Mouse (Mus musculus): ENCODE measurements around the gene Naa10. TPM values are rescaled to one million over a fixed set of nuclear protein-coding genes. Genes with fewer than 3 reads are reported as not detected.
A peak's percentile ranks its signal among the peaks of the same experiment; 100 is the strongest.

The Naa10 gene
- polyA plus RNA-seq, 1 experiment: 77.0 TPM

DNA sequence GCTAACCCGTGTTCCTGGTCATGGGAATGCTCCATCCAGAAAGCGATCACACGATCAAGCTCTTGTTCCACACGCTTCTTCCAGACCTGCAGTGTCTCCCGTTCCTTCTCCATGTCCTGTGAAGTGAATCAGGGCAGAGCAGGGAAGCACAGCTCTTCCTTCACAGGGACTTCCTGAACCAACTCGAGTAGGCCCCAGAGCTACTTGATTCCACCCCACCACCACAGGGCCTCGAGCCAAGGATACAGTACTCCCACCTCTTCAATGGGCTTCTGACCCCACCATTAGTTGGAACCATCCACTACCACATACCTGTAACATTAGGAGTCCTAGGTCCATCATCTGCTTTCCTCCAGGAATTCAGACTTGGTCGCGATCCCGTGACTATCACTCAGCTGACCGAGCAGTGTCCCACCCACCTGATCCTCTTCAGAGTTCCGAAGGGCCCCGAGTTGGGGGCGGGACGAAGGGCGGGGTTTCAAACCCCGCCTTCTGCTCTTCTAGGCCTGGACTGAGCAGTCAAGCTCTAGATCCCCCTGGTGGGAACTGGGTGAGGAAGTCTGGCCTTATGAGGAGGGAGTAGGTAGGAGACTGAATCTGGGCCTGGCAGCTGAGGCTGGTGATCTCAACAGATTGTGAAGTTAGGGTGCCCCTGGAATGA is 8.8 kb upstream of the Naa10 start, which contains the start of gene Renbp:
Renbp (minus strand) TSS at position 449 of the 661 bp plus-strand sequence.
- Histone ChIP-seq H3K4me1 (ENCODE audit: control insufficient read depth, insufficient read depth, low read length) (no peaks in the 10 kb centered on the region), H3K4me3 (replicated peaks; ENCODE audit: control insufficient read depth, low read depth, low read length) (peak within 1 kb of the TSS; percentile 51), H3K27ac (ENCODE audit: control insufficient read depth, insufficient read depth, low read depth, low read length, poor library complexity) (no peak within 1 kb of the TSS)
- WGBS: 27% methylated on average over 17 of the region's 17 CpGs
- TF ChIP-seq POLR2A (IDR thresholded peaks at IDR 0.05; ENCODE audit: borderline replicate concordance, control insufficient read depth, low read depth, low read length) (no peak), CTCF (IDR thresholded peaks at IDR 0.05; ENCODE audit: control insufficient read depth, insufficient read depth, low read length) (no peak)

DNA sequence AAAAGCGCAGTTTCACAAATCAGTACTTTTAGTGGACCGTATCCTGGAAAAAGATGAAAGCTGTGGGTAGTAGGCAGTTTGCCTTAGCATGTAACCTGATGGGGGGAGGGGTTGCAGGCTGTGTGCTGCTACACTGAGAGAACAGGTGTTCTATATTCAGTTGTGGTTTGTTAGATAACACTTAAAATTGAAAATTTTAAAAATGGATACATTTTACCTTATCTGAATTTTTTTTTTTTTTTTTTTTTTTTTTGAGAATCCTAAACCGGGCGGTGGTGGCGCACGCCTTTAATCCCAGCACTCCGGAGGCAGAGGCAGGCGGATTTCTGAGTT is 772 bp upstream of the Naa10 start:
- 59% methylated on average over 8 of the region's 8 CpGs for WGBS
- Histone ChIP-seq H3K4me3 (replicated peaks; ENCODE audit: control insufficient read depth, low read depth, low read length) (peak overlapping the region; percentile 73), H3K4me1 (ENCODE audit: control insufficient read depth, insufficient read depth, low read length) (no peaks in the 10 kb centered on the region; the same call in 1 of the 2 replicates), H3K27ac (ENCODE audit: control insufficient read depth, insufficient read depth, low read depth, low read length, poor library complexity) (0 out of 2 replicates have a peak overlapping the region, but pooled peaks have one; percentile 59)
- TF ChIP-seq POLR2A (IDR thresholded peaks at IDR 0.05; ENCODE audit: borderline replicate concordance, control insufficient read depth, low read depth, low read length): no peak

DNA sequence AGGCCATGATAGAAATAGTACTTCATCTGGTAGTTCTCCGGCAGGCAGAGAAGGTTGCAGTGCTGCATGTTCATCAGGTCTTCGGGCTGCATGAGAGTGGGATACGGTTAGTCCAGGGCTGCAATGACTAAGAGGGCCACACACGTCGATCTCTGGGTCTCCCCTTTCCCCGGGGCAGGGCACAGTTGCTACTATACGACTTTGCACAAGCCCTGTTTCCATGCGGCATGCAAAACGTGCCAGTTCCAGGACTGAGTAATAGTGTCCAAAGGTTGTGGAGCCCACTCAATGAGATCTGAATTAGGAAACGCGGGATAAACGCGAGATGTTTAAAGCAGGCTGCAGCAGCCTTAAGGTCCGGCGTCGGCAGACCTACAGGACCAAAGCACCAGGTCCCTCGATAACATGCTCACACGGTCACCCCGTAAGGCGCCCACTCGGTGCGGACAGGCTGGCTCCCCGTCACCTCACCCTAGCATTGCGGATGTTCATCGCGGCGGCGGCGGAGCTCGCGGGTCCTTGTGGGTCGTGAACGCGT is 390 bp downstream of the Naa10 start:
- peak overlapping the region; percentile 68 for H3K27ac ChIP-seq (ENCODE audit: control insufficient read depth, insufficient read depth, low read depth, low read length, poor library complexity)
- peak overlapping the region; percentile 73 for H3K4me3 ChIP-seq (replicated peaks; ENCODE audit: control insufficient read depth, low read depth, low read length)
- TF ChIP-seq POLR2A (IDR thresholded peaks at IDR 0.05; ENCODE audit: borderline replicate concordance, control insufficient read depth, low read depth, low read length) (no peak), CTCF (IDR thresholded peaks at IDR 0.05; ENCODE audit: control insufficient read depth, insufficient read depth, low read length) (no peak)
- H3K4me1 ChIP-seq (ENCODE audit: control insufficient read depth, insufficient read depth, low read length): no peaks in the 10 kb centered on the region; the same call in 1 of the 2 replicates
- WGBS: 11% methylated on average over 34 of the region's 34 CpGs

DNA sequence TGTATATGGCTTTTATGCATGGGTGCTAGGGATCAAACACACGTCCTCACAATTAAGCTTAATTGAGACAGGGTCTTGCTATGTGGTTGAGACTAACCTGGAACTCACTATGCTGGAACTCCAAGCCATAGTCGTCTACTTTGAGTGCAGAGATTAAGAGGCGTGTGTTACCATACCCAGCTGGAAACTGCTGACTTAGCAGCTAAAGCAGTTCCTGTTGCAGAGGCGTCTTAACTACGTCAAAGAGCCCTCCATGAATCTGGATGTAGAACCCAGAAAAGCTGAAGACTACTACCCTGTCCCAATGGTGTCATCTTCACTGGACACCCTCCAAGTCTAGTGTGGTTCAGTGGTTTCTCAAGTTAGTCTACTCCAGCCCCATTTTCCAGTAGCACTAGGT is 3.1 kb downstream of the Naa10 start:
- WGBS: 72% methylated on average over 5 of the region's 5 CpGs
- Histone ChIP-seq H3K27ac (ENCODE audit: control insufficient read depth, insufficient read depth, low read depth, low read length, poor library complexity) (no peak overlapping the region), H3K4me3 (replicated peaks; ENCODE audit: control insufficient read depth, low read depth, low read length) (no peak overlapping the region), H3K4me1 (ENCODE audit: control insufficient read depth, insufficient read depth, low read length) (no peaks in the 10 kb centered on the region; the same call in 1 of the 2 replicates)
- no peak for TF ChIP-seq CTCF (IDR thresholded peaks at IDR 0.05; ENCODE audit: control insufficient read depth, insufficient read depth, low read length)
- no peak for TF ChIP-seq POLR2A (IDR thresholded peaks at IDR 0.05; ENCODE audit: borderline replicate concordance, control insufficient read depth, low read depth, low read length)

DNA sequence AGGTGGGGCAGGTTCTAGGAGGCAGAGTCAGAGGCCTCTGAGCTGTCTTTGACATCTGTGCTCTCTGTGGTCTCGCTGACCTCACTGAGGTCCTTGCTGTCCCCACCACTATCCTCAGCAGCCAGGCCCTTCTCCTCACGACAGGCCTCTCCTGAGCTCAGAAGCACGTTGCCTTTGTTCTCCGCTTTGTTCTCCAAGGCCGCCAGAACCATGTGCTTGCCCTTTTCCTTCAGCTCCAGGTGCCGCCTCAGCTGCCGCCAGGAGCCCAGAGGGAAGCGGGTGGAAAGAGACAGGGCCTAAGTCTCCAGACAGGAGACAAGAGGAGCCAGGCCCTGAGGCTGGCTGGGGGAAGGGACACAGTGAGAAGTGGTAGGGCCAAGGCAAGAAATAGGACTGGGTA is 4.8 kb downstream of the Naa10 start:
- 88% methylated on average over 8 of the region's 8 CpGs for WGBS
- no peak for TF ChIP-seq CTCF (IDR thresholded peaks at IDR 0.05; ENCODE audit: control insufficient read depth, insufficient read depth, low read length)
- TF ChIP-seq POLR2A (IDR thresholded peaks at IDR 0.05; ENCODE audit: borderline replicate concordance, control insufficient read depth, low read depth, low read length): no peak
- no peaks in the 10 kb centered on the region; the same call in 1 of the 2 replicates for H3K4me1 ChIP-seq (ENCODE audit: control insufficient read depth, insufficient read depth, low read length)

DNA sequence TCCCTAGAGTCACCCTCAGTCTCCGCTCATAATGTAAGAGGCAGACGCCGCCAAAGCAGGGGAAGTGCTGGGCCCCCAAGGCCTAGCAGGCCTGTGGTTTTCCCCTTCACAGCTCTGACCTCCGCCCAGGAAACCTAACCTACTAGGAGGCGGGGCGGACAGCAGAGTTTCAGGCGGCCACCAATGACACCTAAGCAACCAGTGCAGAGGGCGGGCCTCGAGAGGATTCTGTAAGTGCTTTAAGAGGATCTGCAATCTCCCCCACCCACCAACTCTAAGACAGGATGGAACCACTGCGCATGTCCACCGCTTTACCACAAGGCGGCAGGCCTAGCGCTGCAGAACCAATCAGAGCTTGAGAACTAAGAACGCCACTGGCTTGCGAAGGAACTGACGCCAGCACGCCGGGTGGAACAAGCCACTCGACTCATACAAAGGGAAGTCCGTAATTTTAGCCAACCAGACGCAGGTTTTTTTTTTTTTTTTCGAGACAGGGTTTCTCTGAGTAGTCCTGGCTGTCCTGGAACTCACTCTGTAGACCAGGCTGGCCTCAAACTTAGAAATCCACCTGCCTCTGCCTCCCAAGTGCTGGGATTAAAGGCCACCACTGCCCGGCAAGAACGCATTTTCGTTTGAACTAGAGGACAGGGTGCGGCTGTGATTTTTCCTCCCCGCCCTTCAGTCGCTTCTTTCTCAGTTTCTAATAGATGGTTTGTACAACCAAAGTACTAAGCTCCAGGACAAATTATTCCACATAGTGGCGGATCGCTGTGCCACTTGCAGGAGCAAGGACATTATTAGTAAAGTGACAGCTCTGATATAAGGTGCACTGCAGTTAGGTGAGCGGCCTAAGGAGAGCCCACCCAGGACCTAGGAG is 6.7 kb downstream of the Naa10 start:
- Histone ChIP-seq H3K4me3 (replicated peaks; ENCODE audit: control insufficient read depth, low read depth, low read length) (peak overlapping the region; percentile 23), H3K27ac (ENCODE audit: control insufficient read depth, insufficient read depth, low read depth, low read length, poor library complexity) (peak overlapping the region; percentile 75), H3K4me1 (ENCODE audit: control insufficient read depth, insufficient read depth, low read length) (no peaks in the 10 kb centered on the region; the same call in 1 of the 2 replicates)
- 21% methylated on average over 31 of the region's 31 CpGs for WGBS
- TF ChIP-seq CTCF (IDR thresholded peaks at IDR 0.05; ENCODE audit: control insufficient read depth, insufficient read depth, low read length) (peak; percentile 22; the same call in 1 of the 2 replicates), POLR2A (IDR thresholded peaks at IDR 0.05; ENCODE audit: borderline replicate concordance, control insufficient read depth, low read depth, low read length) (peak; percentile 78; the same call in 1 of the 2 replicates)

More for the DNA sequence above, 4.8 kb downstream of the Naa10 start:
- H3K27ac ChIP-seq (ENCODE audit: control insufficient read depth, insufficient read depth, low read depth, low read length, poor library complexity): no peak overlapping the region
- H3K4me3 ChIP-seq (replicated peaks; ENCODE audit: control insufficient read depth, low read depth, low read length): no peak overlapping the region

DNA sequence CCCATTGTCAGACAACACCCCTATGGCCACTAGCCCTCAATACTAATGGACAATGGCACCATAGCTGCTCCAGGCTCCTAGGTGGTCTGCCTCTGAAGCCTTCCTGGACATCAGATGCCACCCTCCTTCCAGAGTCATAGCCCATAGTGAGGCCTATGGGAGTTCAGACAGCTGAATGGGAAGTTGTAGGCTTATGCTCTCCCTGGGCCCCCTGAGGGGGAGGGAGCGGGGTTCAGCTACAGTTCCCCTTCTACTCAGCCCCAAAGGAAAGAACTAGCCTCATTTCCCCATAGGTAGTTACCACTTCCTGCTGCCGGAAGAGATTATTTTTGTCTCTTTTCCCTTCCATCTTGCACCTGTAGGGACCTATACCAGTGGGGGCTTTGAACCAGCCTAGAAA is 10.2 kb downstream of the Naa10 start:
- H3K4me3 ChIP-seq (replicated peaks; ENCODE audit: control insufficient read depth, low read depth, low read length): peak overlapping the region; percentile 57
- peak overlapping the region; percentile 97 for H3K27ac ChIP-seq (ENCODE audit: control insufficient read depth, insufficient read depth, low read depth, low read length, poor library complexity)
- whole genome bisulfite sequencing: 16% methylated on average over 2 of the region's 2 CpGs
- no peaks in the 10 kb centered on the region; the same call in 1 of the 2 replicates for H3K4me1 ChIP-seq (ENCODE audit: control insufficient read depth, insufficient read depth, low read length)
- TF ChIP-seq POLR2A (IDR thresholded peaks at IDR 0.05; ENCODE audit: borderline replicate concordance, control insufficient read depth, low read depth, low read length): no peak
- TF ChIP-seq CTCF (IDR thresholded peaks at IDR 0.05; ENCODE audit: control insufficient read depth, insufficient read depth, low read length): no peak

DNA sequence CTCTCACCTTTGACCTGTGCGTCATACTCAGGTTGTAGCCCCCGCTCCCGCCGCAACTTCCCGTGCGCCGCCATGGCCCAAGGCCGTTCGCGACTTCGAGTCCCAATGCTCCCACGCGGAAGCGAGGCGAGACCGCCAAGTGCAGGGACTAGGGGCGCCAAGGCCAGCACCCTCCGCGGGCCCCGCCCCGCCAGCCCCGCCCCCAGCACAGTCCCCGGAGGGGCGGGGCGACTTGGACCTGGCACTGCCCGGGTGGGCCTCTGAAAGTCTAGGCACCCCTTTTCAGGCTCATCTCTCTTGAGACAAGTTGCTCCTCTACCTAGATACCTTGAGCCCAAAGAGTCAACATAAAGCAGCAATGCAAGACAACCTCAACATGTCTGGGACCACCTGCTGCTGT is 10.6 kb downstream of the Naa10 start:
- 11% methylated on average over 21 of the region's 26 CpGs for WGBS

More for the DNA sequence above, 10.6 kb downstream of the Naa10 start:
- TF ChIP-seq POLR2A (IDR thresholded peaks at IDR 0.05; ENCODE audit: borderline replicate concordance, control insufficient read depth, low read depth, low read length) (peak; percentile 91; the same call in 1 of the 2 replicates), CTCF (IDR thresholded peaks at IDR 0.05; ENCODE audit: control insufficient read depth, insufficient read depth, low read length) (no peak)
- no peaks in the 10 kb centered on the region; the same call in 1 of the 2 replicates for H3K4me1 ChIP-seq (ENCODE audit: control insufficient read depth, insufficient read depth, low read length)
- H3K27ac ChIP-seq (ENCODE audit: control insufficient read depth, insufficient read depth, low read depth, low read length, poor library complexity): peak overlapping the region; percentile 97
- H3K4me3 ChIP-seq (replicated peaks; ENCODE audit: control insufficient read depth, low read depth, low read length): peak overlapping the region; percentile 80

Measured in bone marrow, adult 2 months (tissue).